Mouse (Mus musculus) heart, postnatal 10 days (tissue): ENCODE data around the gene Stpg3. TPM values are rescaled to one million over a fixed set of nuclear protein-coding genes. Genes with fewer than 3 reads are reported as not detected.

Source experiments
- DNase-seq, 2 experiments: peaks; one replicate each; pipeline ENCODE4 v3.0.0; 2021
- intact Hi-C: fragments of 180-260 bp; cut with DNase I; formaldehyde crosslinking; loops from one replicate; pipeline ENCODE4 v1.15.1; 2025
- total RNA-seq, 2 experiments: library from RNA; stranded (reverse); gene quantifications; 2 replicates each; pipeline ENCODE4 v1.2.3; 2021

The Stpg3 gene
- total RNA-seq, 2 experiments from 2014 or later, result not detected

GRCm38 (mm10) chr2:25182664-25183063 lies 31.8 kb downstream of the Stpg3 start:
- intact Hi-C loops, result loop anchor here (5.0 kb wide), 1 partner anchor 40 kb away; no protein-coding TSS in a partner anchor
- DNase-seq, result no peak

GRCm38 (mm10) chr2:25181891-25182397 lies 32.5 kb downstream of the Stpg3 start:
- peak in 1 of 2 experiments; percentile 37 for DNase-seq
- intact Hi-C loops, result loop anchor here (1.0 to 5.0 kb wide), 2 partner anchors 19 to 40 kb away; no protein-coding TSS in a partner anchor

GRCm38 (mm10) chr2:25180973-25181890 lies 33.2 kb downstream of the Stpg3 start:
- intact Hi-C loops, result loop anchor here (1.0 to 5.0 kb wide), 2 partner anchors 18 to 39 kb away; no protein-coding TSS in a partner anchor
- peak; percentile 57 to 59 for DNase-seq

GRCm38 (mm10) chr2:25180478-25180903 lies 33.9 kb downstream of the Stpg3 start, which contains the start of gene Nrarp:
Gene Nrarp (plus strand): TSS chr2:25180758.
- intact Hi-C loops, result loop anchor here (5.0 kb wide), 1 partner anchor 38 kb away; no protein-coding TSS in a partner anchor
- DNase-seq, result peak; percentile 95

- DNase-seq, result no peak
- intact Hi-C loops, result loop anchor here (5.0 kb wide), 1 partner anchor 37 kb away; no protein-coding TSS in a partner anchor
Measured at GRCm38 (mm10) chr2:25179566-25180217, 34.7 kb downstream of the Stpg3 start.

GRCm38 (mm10) chr2:25178285-25178972 lies 36.0 kb downstream of the Stpg3 start:
- intact Hi-C loops, result no loop called here
- no peak for DNase-seq

- intact Hi-C loops, result loop anchor here (1.0 kb wide), 1 partner anchor 14 kb away; no protein-coding TSS in a partner anchor
- DNase-seq, result peak; percentile 53 to 59
Measured at GRCm38 (mm10) chr2:25177685-25178084, 36.8 kb downstream of the Stpg3 start.

- intact Hi-C loops, result loop anchor here (1.0 kb wide), 1 partner anchor 14 kb away; no protein-coding TSS in a partner anchor
- peak in 1 of 2 experiments; percentile 26 for DNase-seq
Measured at GRCm38 (mm10) chr2:25177076-25177475, 37.4 kb downstream of the Stpg3 start.

GRCm38 (mm10) chr2:25176573-25176972 lies 37.9 kb downstream of the Stpg3 start:
- peak; percentile 41 to 45 for DNase-seq

GRCm38 (mm10) chr2:25175690-25176078 lies 38.8 kb downstream of the Stpg3 start:
- no peak for DNase-seq
- intact Hi-C loops, result no loop called here

More at GRCm38 (mm10) chr2:25176573-25176972, 37.9 kb downstream of the Stpg3 start:
- intact Hi-C loops, result no loop called here

GRCm38 (mm10) chr2:25174866-25175689 lies 39.4 kb downstream of the Stpg3 start:
- intact Hi-C loops, result no loop called here
- DNase-seq, result no peak

GRCm38 (mm10) chr2:25173821-25174220 lies 40.6 kb downstream of the Stpg3 start:
- intact Hi-C loops, result no loop called here
- DNase-seq, result no peak

- intact Hi-C loops, result no loop called here
- DNase-seq, result no peak
Measured at GRCm38 (mm10) chr2:25172629-25173028, 41.8 kb downstream of the Stpg3 start.

- intact Hi-C loops, result no loop called here
- DNase-seq, result no peak
Measured at GRCm38 (mm10) chr2:25171769-25172153, 42.7 kb downstream of the Stpg3 start.

GRCm38 (mm10) chr2:25171101-25171768 lies 43.2 kb downstream of the Stpg3 start:
- no peak for DNase-seq
- intact Hi-C loops, result no loop called here

GRCm38 (mm10) chr2:25170326-25171100 lies 43.9 kb downstream of the Stpg3 start:
- intact Hi-C loops, result no loop called here
- peak; percentile 35 to 40 for DNase-seq

- no peak for DNase-seq
Measured at GRCm38 (mm10) chr2:25169778-25170177, 44.7 kb downstream of the Stpg3 start.

GRCm38 (mm10) chr2:25168665-25168978 lies 45.8 kb downstream of the Stpg3 start:
- DNase-seq, result no peak
- intact Hi-C loops, result no loop called here

More at GRCm38 (mm10) chr2:25169778-25170177, 44.7 kb downstream of the Stpg3 start:
- intact Hi-C loops, result no loop called here
